In genomic region chr7:29251166-29251565, GRCm38 (mm10) we compare ENCODE assay signal across 22 mouse cellular contexts. TPM values are rescaled to one million over a fixed set of nuclear protein-coding genes. Genes with fewer than 3 reads are reported as not detected.
DNase-seq lines count a peak whose midpoint lies in the region; ATAC-seq lines count a peak whose summit lies in the region.
"Had no signal": no experiment of that assay in that cellular context is flagged by ENCODE, and none has a peak within 500 bp of the region (broad histone marks: within the 10 kb centered on the region; RNA-seq: fewer than 3 reads in every experiment).

No protein-coding gene starts in this region.

- H3K4me1 ChIP-seq in heart, embryonic 11.5 days (ENCODE audit: control insufficient read depth, insufficient read depth, low read length), result peaks cover 9% of the 10 kb centered on the region
- peaks cover 21% of the 10 kb centered on the region for H3K4me1 ChIP-seq in intestine, embryonic 14.5 days (replicated peaks; ENCODE audit: control insufficient read depth, insufficient read depth, low read length)
- H3K4me1 ChIP-seq in stomach, embryonic 16.5 days (ENCODE audit: control insufficient read depth, insufficient read depth, low read length), result peaks cover 28% of the 10 kb centered on the region

- H3K36me3 ChIP-seq in heart, embryonic 11.5 days (ENCODE audit: control insufficient read depth, insufficient read depth, low read length), result peaks cover 4% of the 10 kb centered on the region; the same call in 1 of the 2 replicates
- H3K36me3 ChIP-seq in intestine, embryonic 14.5 days (ENCODE audit: control insufficient read depth, insufficient read depth, low read length), result no peaks in the 10 kb centered on the region; the same call in 1 of the 2 replicates
- H3K36me3 ChIP-seq in stomach, embryonic 16.5 days (ENCODE audit: control insufficient read depth, insufficient read depth, low read length), result 0 out of 2 replicates have a peak, but pooled peaks cover 3% of the 10 kb centered on the region
- H3K36me3 ChIP-seq: heart, embryonic 15.5 days had no signal

- H3K9ac ChIP-seq in heart, embryonic 11.5 days (ENCODE audit: low read depth, low read length), result no peak overlapping the region
- no peak overlapping the region for H3K9ac ChIP-seq in intestine, embryonic 14.5 days (ENCODE audit: low read length)
- no peak overlapping the region for H3K9ac ChIP-seq in stomach, embryonic 16.5 days (ENCODE audit: low read length)
- H3K9ac ChIP-seq: heart, embryonic 15.5 days; liver, postnatal 0 days had no signal

- WGBS in heart, embryonic 11.5 days (ENCODE audit: insufficient replicate concordance), result 67% methylated on average over 3 of the region's 3 CpGs
- 58% methylated on average over 3 of the region's 3 CpGs for WGBS in intestine, embryonic 14.5 days
- WGBS in stomach, embryonic 16.5 days, result 69% methylated on average over 3 of the region's 3 CpGs

- H3K4me2 ChIP-seq in heart, embryonic 11.5 days, result no peak overlapping the region
- no peak overlapping the region for H3K4me2 ChIP-seq in intestine, embryonic 14.5 days (ENCODE audit: low read length)
- H3K4me2 ChIP-seq in stomach, embryonic 16.5 days (ENCODE audit: low read depth, low read length), result no peak overlapping the region
- H3K4me2 ChIP-seq: heart, embryonic 15.5 days had no signal

- ATAC-seq in heart, embryonic 11.5 days (replicated peaks; ENCODE audit: insufficient number of reproducible peaks, low FRiP score, low TSS enrichment), result no peak
- ATAC-seq in intestine, embryonic 14.5 days (replicated peaks; ENCODE audit: low FRiP score, low TSS enrichment, low read depth), result peak; percentile 63
- peak; percentile 53; the same call in 1 of the 2 replicates for ATAC-seq in stomach, embryonic 16.5 days (ENCODE audit: insufficient read depth, low FRiP score)
- ATAC-seq: forebrain, embryonic 14.5 days; liver, postnatal 0 days had no signal

- peak; percentile 83 for DNase-seq in heart, adult 11 months
- DNase-seq in intestine, embryonic 14.5 days (ENCODE audit: low spot score), result peak; percentile 69
- DNase-seq in thymus, postnatal 36 days, result peak; percentile 60 to 74
- no peak for DNase-seq in cerebellum, postnatal 4 days (ENCODE audit: low spot score in 2 of 2)
- no peak for DNase-seq in gastrocnemius, postnatal 4 days (ENCODE audit: low spot score in 2 of 2)
- DNase-seq in frontal cortex, postnatal 25 days (ENCODE audit: low spot score in 2 of 2), result no peak
- DNase-seq: adrenal gland, postnatal 14 days; cerebellum, adult 11-12 months; kidney, postnatal 10 days; liver, postnatal 0 days; lung, postnatal 14 days; right cerebral cortex, postnatal 14 days had no signal

- H3K27me3 ChIP-seq in heart, embryonic 11.5 days (ENCODE audit: control insufficient read depth, insufficient read depth, low read length), result no peaks in the 10 kb centered on the region; the same call in 1 of the 2 replicates
- H3K27me3 ChIP-seq in intestine, embryonic 14.5 days (replicated peaks; ENCODE audit: control insufficient read depth, insufficient read depth, low read length), result no peaks in the 10 kb centered on the region
- no peaks in the 10 kb centered on the region for H3K27me3 ChIP-seq in stomach, embryonic 16.5 days (ENCODE audit: control insufficient read depth, insufficient read depth, low read length)
- H3K27me3 ChIP-seq: heart, embryonic 15.5 days; megakaryocyte, embryonic 14.5 days had no signal

- H3K9me3 ChIP-seq in heart, embryonic 11.5 days (replicated peaks; ENCODE audit: control insufficient read depth, low read length), result no peaks in the 10 kb centered on the region
- H3K9me3 ChIP-seq in intestine, embryonic 14.5 days (ENCODE audit: control insufficient read depth, low read length), result no peaks in the 10 kb centered on the region
- no peaks in the 10 kb centered on the region for H3K9me3 ChIP-seq in stomach, embryonic 16.5 days (replicated peaks; ENCODE audit: control insufficient read depth, low read length)
- H3K9me3 ChIP-seq: heart, embryonic 15.5 days; hindbrain, embryonic 10.5 days; megakaryocyte, embryonic 14.5 days had no signal

- H3K4me3 ChIP-seq in heart, embryonic 11.5 days (ENCODE audit: low read depth, low read length), result no peak overlapping the region
- no peak overlapping the region for H3K4me3 ChIP-seq in intestine, embryonic 14.5 days (ENCODE audit: low read depth, low read length)
- no peak overlapping the region for H3K4me3 ChIP-seq in stomach, embryonic 16.5 days (replicated peaks; ENCODE audit: low read length)
- H3K4me3 ChIP-seq: erythroblast, embryonic 14.5 days; heart, embryonic 15.5 days; hindbrain, embryonic 10.5 days; megakaryocyte, embryonic 14.5 days had no signal

- no peak overlapping the region for H3K27ac ChIP-seq in heart, embryonic 11.5 days (ENCODE audit: low read depth, low read length)
- H3K27ac ChIP-seq in intestine, embryonic 14.5 days (ENCODE audit: low read depth), result peak overlapping the region; percentile 0; the same call in 1 of the 2 replicates
- peak overlapping the region; percentile 39; the same call in 1 of the 2 replicates for H3K27ac ChIP-seq in stomach, embryonic 16.5 days (ENCODE audit: low read length)
- H3K27ac ChIP-seq: heart, embryonic 15.5 days; hindbrain, embryonic 10.5 days had no signal

RNA-seq across cellular contexts. Expression of gene 2200002D01Rik, which starts 2.9 kb away (rescaled TPM):
- polyA plus RNA-seq in heart, embryonic 11.5 days (2014; fragmentation: Nextera tagmentation; extraction: Ambion mirVana), result 7.0 and 8.8 TPM in 2 replicates
- 76.9 and 111 TPM in 2 replicates for polyA plus RNA-seq in intestine, embryonic 14.5 days (2014; fragmentation: Nextera tagmentation; extraction: Ambion mirVana)
- polyA plus RNA-seq in stomach, embryonic 16.5 days (2015; fragmentation: Nextera tagmentation; extraction: Ambion mirVana), result 77.3 and 80.2 TPM in 2 replicates
- total RNA-seq in gastrocnemius, postnatal 4 days (2021), result 1 to 10 TPM in 1 of 2 experiments, under 1 TPM in 1; 0.81 to 1.9 TPM
- total RNA-seq: granulocyte monocyte progenitor cell, adult 5-6 weeks; left cerebral cortex, postnatal 10 days; midbrain, postnatal 0 days had no signal
- polyA plus RNA-seq: erythroblast, embryonic 14.5 days had no signal

RNA-seq across cellular contexts. Expression of gene Yif1b, which starts 13.0 kb away (rescaled TPM):
- polyA plus RNA-seq in heart, embryonic 11.5 days (2014; fragmentation: Nextera tagmentation; extraction: Ambion mirVana), result 107 and 110 TPM in 2 replicates
- polyA plus RNA-seq in intestine, embryonic 14.5 days (2014; fragmentation: Nextera tagmentation; extraction: Ambion mirVana), result 94.3 and 97.3 TPM in 2 replicates
- 89.4 and 92.2 TPM in 2 replicates for polyA plus RNA-seq in stomach, embryonic 16.5 days (2015; fragmentation: Nextera tagmentation; extraction: Ambion mirVana)
- total RNA-seq in gastrocnemius, postnatal 4 days (2021), result 10 to 100 TPM; 57.3 to 58.5 TPM

RNA-seq across cellular contexts. Expression of gene Kcnk6, which starts 18.9 kb away (rescaled TPM):
- 0.89 and 1.6 TPM in 2 replicates for polyA plus RNA-seq in heart, embryonic 11.5 days (2014; fragmentation: Nextera tagmentation; extraction: Ambion mirVana)
- 0.65 and 0.86 TPM in 2 replicates for polyA plus RNA-seq in intestine, embryonic 14.5 days (2014; fragmentation: Nextera tagmentation; extraction: Ambion mirVana)
- 2.2 and 3.1 TPM in 2 replicates for polyA plus RNA-seq in stomach, embryonic 16.5 days (2015; fragmentation: Nextera tagmentation; extraction: Ambion mirVana)
- 1 to 10 TPM; 4.7 to 5.9 TPM for total RNA-seq in gastrocnemius, postnatal 4 days (2021)
- polyA plus RNA-seq: erythroblast, embryonic 14.5 days had no signal

RNA-seq across cellular contexts. Expression of gene Spint2, which starts 30.5 kb away (rescaled TPM):
- polyA plus RNA-seq in heart, embryonic 11.5 days (2014; fragmentation: Nextera tagmentation; extraction: Ambion mirVana), result 39.2 and 42.8 TPM in 2 replicates
- polyA plus RNA-seq in intestine, embryonic 14.5 days (2014; fragmentation: Nextera tagmentation; extraction: Ambion mirVana), result 470 and 522 TPM in 2 replicates
- 399 and 413 TPM in 2 replicates for polyA plus RNA-seq in stomach, embryonic 16.5 days (2015; fragmentation: Nextera tagmentation; extraction: Ambion mirVana)
- 1 to 10 TPM; 7.3 to 9.6 TPM for total RNA-seq in gastrocnemius, postnatal 4 days (2021)

RNA-seq across cellular contexts. Expression of gene Catsperg1, which starts 37.3 kb away (rescaled TPM):
- polyA plus RNA-seq in heart, embryonic 11.5 days (2014; fragmentation: Nextera tagmentation; extraction: Ambion mirVana), result 0.37 and 0.44 TPM in 2 replicates
- 0.78 and 1.5 TPM in 2 replicates for polyA plus RNA-seq in intestine, embryonic 14.5 days (2014; fragmentation: Nextera tagmentation; extraction: Ambion mirVana)
- 0.41 and 0.81 TPM in 2 replicates for polyA plus RNA-seq in stomach, embryonic 16.5 days (2015; fragmentation: Nextera tagmentation; extraction: Ambion mirVana)
- total RNA-seq in gastrocnemius, postnatal 4 days (2021), result 1 to 10 TPM in 1 of 2 experiments, under 1 TPM in 1; 0.41 to 1.6 TPM
- polyA plus RNA-seq: erythroblast, embryonic 14.5 days had no signal

Comparison
In these comparisons a context has a peak if more than half of its experiments do, and no peak if none do; other contexts are left out.
1. DNase-seq: peak in heart, adult 11 months (single experiment), intestine, embryonic 14.5 days (single experiment) and thymus, postnatal 36 days (2 of 2); none in cerebellum, postnatal 4 days (0 of 2), gastrocnemius, postnatal 4 days (0 of 2) and frontal cortex, postnatal 25 days (0 of 2).